Mouse (Mus musculus) limb, embryonic 14.5 days (tissue): ENCODE results near the gene Prep. TPM values are rescaled to one million over a fixed set of nuclear protein-coding genes. Genes with fewer than 3 reads are reported as not detected.

Experiments
- ATAC-seq: fragments of 200-750 bp; cut with Nextera tagmentation; 2 replicates; pipeline ENCODE4 v1.8.0; 2017; ENCODE audit warnings: low read depth, moderate number of reproducible peaks, moderate TSS enrichment; ENCODE audit not compliant: low FRiP score
- DNase-seq: peaks from one replicate; pipeline ENCODE4 v3.0.0-alpha.2; 2015; ENCODE audit warnings: low spot score
- H3K27ac ChIP-seq: fragments of 300-500 bp; sonication (generic); replicated peaks from 2 replicates; pipeline ENCODE4 v1.5.1; 2014; ENCODE audit warnings: low read depth, mild to moderate bottlenecking, low read length, moderate library complexity, mixed read lengths
- H3K27me3 ChIP-seq: fragments of 300-500 bp; sonication (generic); 2 replicates; pipeline ENCODE4 v1.6.1; 2014; ENCODE audit warnings: low read length, mixed read lengths; ENCODE audit not compliant: control insufficient read depth, insufficient read depth
- H3K36me3 ChIP-seq: fragments of 300-500 bp; sonication (generic); 2 replicates; pipeline ENCODE4 v1.6.1; 2014; ENCODE audit warnings: mild to moderate bottlenecking, low read length, moderate library complexity, mixed read lengths; ENCODE audit not compliant: control insufficient read depth, insufficient read depth
- H3K4me1 ChIP-seq: fragments of 300-500 bp; sonication (generic); 2 replicates; pipeline ENCODE4 v1.6.1; 2014; ENCODE audit warnings: antibody characterized with exemption, low read length, mixed read lengths; ENCODE audit not compliant: control insufficient read depth, insufficient read depth
- H3K4me2 ChIP-seq: fragments of 300-500 bp; sonication (generic); replicated peaks from 2 replicates; pipeline ENCODE4 v1.6.1; 2014; ENCODE audit warnings: low read depth, mild to moderate bottlenecking, low read length, moderate library complexity; ENCODE audit not compliant: severe bottlenecking
- H3K4me3 ChIP-seq: fragments of 300-500 bp; sonication (generic); replicated peaks from 2 replicates; pipeline ENCODE4 v1.5.1; 2014; ENCODE audit warnings: low read length
- H3K9ac ChIP-seq: fragments of 300-500 bp; sonication (generic); 2 replicates; pipeline ENCODE4 v1.6.1; 2014; ENCODE audit warnings: mild to moderate bottlenecking, low read depth, low read length, moderate library complexity; ENCODE audit not compliant: severe bottlenecking
- H3K9me3 ChIP-seq: fragments of 300-500 bp; sonication (generic); 2 replicates; pipeline ENCODE4 v1.6.1; 2016; ENCODE audit warnings: low read length; ENCODE audit not compliant: control insufficient read depth
- POLR2A ChIP-seq: fragments of 200-500 bp; IDR thresholded peaks from 2 replicates; pipeline ENCODE4 v1.8.0; 2012; ENCODE audit warnings: inconsistent platforms, mild to moderate bottlenecking, moderate library complexity, borderline replicate concordance; ENCODE audit not compliant: insufficient read depth, insufficient read length; ENCODE audit errors: extremely low read depth
- WGBS: fragments of 180-500 bp; shearing (Covaris S2); extraction: QIAGEN DNeasy Blood & Tissue Kit; methylation state at CpG from one replicate; pipeline ENCODE4 v1.1.7; 2014; 5-methylcytosine and 5-hydroxymethylcytosine counted together
- polyA plus RNA-seq, 2 experiments: library from polyadenylated mRNA; depleted of rRNA in 1 of 2; stranded (reverse) in 1 of 2; unstranded in 1 of 2; fragments of >200 nt; fragmentation: Nextera tagmentation in 1 of 2; extraction: Ambion mirVana in 1 of 2; gene quantifications; 2 replicates each; pipeline versions ENCODE4 v1.2.1 to v1.2.3; 2012 to 2014

Prep gene
- polyA plus RNA-seq, 2 experiments: 15.1 to 18.8 TPM

DNA sequence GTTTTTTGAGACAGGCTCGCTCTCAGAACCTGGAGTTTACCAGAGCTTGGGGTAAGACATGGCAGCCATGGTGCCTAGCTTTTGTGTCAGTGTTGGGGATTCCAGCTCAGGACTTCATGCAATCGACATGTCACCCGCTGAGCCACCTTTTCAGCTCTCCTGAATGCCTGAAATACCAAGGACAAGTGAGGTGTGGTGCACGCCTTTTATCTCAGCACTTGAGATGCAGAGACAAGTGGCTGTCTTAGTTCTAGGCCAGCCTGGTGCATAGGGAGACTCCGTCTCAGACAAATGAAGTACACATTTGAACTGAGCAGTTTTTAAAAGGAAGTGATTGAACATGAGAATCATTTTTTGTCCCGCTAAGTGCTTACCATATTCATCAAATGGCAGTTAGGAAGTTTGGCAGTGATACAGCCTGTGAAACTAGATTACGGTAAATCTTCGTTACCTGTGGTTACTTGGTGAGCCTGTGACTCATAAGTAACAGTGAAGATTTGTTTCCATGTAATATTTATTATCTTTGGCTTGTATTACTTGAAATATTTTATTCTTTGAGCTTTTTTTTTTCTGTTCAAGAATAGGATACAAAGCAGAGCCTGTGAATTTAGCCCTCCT, 24.6 kb downstream of the Prep start:
- 79% methylated on average over 8 of the region's 8 CpGs for WGBS
- Histone ChIP-seq H3K36me3 (peaks cover 34% of the 10 kb centered on the region), H3K4me3 (no peak overlapping the region), H3K4me1 (no peaks in the 10 kb centered on the region), H3K27me3 (no peaks in the 10 kb centered on the region), H3K27ac (no peak overlapping the region), H3K9me3 (no peaks in the 10 kb centered on the region), H3K9ac (no peak overlapping the region), H3K4me2 (no peak overlapping the region)
- ATAC-seq (no peak), DNase-seq (no peak)
- TF ChIP-seq POLR2A: no peak

DNA sequence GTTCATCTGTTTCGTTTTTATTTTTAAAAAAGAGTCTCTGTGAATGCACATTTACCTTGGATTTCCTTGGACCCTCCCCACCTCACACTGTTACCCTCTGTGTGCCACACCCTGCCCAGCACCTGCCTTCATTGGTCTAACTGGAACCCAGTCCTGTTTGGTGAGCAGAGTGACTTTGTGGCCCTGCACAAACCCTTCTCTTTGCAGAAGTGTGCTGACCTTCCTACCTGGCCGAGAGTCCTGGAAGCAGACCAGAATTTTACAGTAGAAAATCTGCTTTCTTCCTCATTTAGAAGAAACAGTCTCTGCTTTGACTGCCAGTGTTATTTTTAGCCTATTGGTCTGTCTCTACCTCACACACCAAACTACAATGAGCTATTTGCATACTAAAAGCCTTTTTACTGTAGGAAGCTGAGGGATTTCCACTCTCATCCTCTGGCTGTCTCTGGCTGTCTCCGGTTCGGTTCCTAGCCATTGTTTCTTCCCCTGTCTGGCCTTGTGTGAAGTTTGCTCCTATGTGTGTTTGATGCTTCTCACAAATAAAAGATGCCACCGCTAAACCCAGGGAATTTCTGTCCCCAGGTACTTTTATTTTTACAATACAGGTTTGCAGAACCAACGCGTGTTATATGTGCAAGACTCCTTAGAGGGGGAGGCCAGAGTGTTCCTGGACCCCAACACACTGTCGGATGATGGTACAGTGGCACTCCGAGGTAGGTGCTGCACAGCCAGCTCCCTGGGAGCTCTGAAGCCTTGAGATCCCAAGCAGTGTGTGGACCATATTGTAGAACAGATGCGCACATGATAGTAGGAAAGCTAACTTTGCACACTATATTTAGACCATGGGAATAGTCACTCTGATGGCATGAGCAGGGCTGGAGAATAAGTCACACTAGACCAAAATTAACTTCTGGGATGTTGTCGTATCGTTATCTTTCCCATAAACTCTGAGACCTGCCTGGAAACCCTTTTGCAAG, 25.4 kb downstream of the Prep start:
- Histone ChIP-seq H3K27ac (no peak overlapping the region), H3K9ac (no peak overlapping the region), H3K4me3 (no peak overlapping the region), H3K4me2 (no peak overlapping the region), H3K9me3 (no peaks in the 10 kb centered on the region), H3K27me3 (no peaks in the 10 kb centered on the region), H3K4me1 (no peaks in the 10 kb centered on the region), H3K36me3 (peaks cover 39% of the 10 kb centered on the region)
- WGBS: 82% methylated on average over 12 of the region's 12 CpGs
- DNase-seq (no peak), ATAC-seq (no peak)
- no peak for TF ChIP-seq POLR2A

- Histone ChIP-seq H3K9ac (no peak overlapping the region), H3K27ac (no peak overlapping the region), H3K4me3 (no peak overlapping the region), H3K36me3 (peaks cover 39% of the 10 kb centered on the region), H3K27me3 (no peaks in the 10 kb centered on the region), H3K4me1 (no peaks in the 10 kb centered on the region), H3K9me3 (no peaks in the 10 kb centered on the region), H3K4me2 (no peak overlapping the region)
- no peak for ATAC-seq
- peak; percentile 37 for DNase-seq
- no peak for TF ChIP-seq POLR2A
- 93% methylated on average over 2 of the region's 2 CpGs for WGBS
These were observed 31.7 kb downstream of the Prep start for GRCm38 (mm10) chr10:45098751-45099150.

DNA sequence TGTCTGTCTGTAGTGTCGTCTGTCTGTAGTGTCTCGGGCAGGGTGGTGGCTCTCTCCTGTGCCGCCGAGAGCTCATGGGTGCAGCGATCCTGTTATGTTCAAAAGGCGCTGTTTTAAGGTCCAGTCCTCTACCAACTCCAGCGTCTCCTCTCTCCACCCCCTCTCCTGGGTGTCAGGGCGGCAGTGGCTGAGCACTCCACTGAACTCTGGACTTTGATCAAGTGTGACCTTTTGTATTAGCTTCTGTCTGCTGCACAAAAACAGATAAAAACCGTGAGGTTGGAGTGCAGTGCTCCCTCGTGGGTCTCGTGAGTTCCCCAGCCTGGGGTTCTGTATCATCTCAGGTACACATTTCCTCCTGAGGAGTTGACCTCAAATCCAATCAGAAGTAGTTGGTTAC, 33.5 kb downstream of the Prep start:
- Histone ChIP-seq H3K4me2 (no peak overlapping the region), H3K4me1 (peaks cover 4% of the 10 kb centered on the region), H3K27ac (no peak overlapping the region), H3K4me3 (no peak overlapping the region), H3K27me3 (no peaks in the 10 kb centered on the region), H3K9ac (no peak overlapping the region), H3K36me3 (peaks cover 30% of the 10 kb centered on the region), H3K9me3 (no peaks in the 10 kb centered on the region)
- DNase-seq (no peak), ATAC-seq (no peak)
- WGBS: 89% methylated on average over 11 of the region's 11 CpGs
- TF ChIP-seq POLR2A: no peak

DNA sequence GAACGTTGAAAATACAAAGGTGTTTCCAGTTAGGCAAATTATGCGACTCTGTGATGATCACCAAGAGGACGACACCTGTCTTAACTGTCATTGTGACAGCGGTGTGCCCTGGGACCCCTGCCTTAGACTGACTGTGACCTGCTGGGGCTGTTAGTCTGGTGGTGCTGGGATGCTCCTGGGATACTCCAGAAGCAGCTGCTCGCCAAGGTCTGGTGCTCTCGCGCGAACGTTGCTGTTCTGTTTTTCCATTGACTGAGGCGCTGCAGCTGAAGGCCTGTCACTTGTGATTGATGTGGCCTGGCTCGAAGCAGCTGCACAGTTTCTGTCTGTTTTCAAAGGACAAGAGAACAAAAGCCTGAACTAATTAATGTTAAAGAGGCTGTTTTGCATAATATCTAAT, 36.2 kb downstream of the Prep start:
- TF ChIP-seq POLR2A: no peak
- Histone ChIP-seq H3K4me2 (no peak overlapping the region), H3K27ac (no peak overlapping the region), H3K36me3 (peaks cover 20% of the 10 kb centered on the region), H3K27me3 (no peaks in the 10 kb centered on the region), H3K9ac (no peak overlapping the region), H3K4me3 (no peak overlapping the region), H3K9me3 (no peaks in the 10 kb centered on the region), H3K4me1 (peaks cover 4% of the 10 kb centered on the region)
- DNase-seq: peak; percentile 31
- 54% methylated on average over 11 of the region's 11 CpGs for WGBS
- ATAC-seq: peak; percentile 64
